Mouse (Mus musculus): Measurements from ENCODE around the gene Grm3.

GRCm38 (mm10) chr5:9449570-9449969 lies 275.4 kb downstream of the Grm3 start:
- TF ChIP-seq CTCF (IDR thresholded peaks at IDR 0.05; ENCODE audit: borderline replicate concordance, insufficient read depth, low read length): no peak
- TF ChIP-seq POLR2A (IDR thresholded peaks at IDR 0.05; ENCODE audit: low read depth, low read length): no peak
